Mouse (Mus musculus) liver, adult 2 months (tissue): ENCODE data around the gene S100a4.

Source experiments
- CTCF ChIP-seq: fragments of 200-500 bp; IDR thresholded peaks from 2 replicates; pipeline ENCODE4 v1.5.1; 2011; ENCODE audit warnings: low read depth, low read length, control low read depth
- POLR2A ChIP-seq: fragments of 200-500 bp; IDR thresholded peaks from 2 replicates; pipeline ENCODE4 v1.6.1; 2011; ENCODE audit warnings: low read length, control low read depth; ENCODE audit not compliant: insufficient read depth; ENCODE audit errors: extremely low read depth

DNA sequence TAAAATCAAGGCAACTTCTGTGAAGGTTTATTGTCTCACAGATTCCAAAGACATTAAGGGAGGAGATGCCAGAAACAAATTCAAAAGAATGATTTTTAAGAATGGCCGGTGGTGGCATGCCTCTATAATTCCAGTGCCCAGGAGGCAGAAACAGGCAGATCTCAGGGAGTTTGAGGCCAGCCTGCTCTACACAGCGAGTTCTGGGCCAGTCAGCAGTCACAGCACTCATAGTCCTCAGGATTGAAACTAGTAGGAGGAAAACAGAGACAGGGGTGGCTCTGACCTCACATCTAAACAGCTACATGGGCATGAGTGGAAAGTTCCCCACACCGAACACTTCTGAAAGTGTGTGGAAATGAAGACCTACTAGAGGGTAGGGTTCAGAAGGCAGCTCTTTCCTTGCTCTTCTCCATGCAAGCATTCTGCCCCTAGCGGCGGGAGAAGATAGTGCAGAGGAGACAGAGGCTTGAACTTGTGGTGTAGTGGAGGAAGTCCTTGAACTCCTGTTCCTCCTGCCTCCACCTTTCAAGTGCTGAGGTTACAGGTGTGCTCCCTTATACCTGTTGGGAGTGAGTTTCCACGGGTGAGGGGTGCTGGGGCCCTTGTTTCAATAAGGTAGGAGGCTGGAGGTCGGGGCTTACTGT is 36.1 kb downstream of the S100a4 start:
- TF ChIP-seq CTCF (peak; percentile 70), POLR2A (no peak)
